Mouse (Mus musculus) kidney, postnatal 25 days (tissue): ENCODE results near the gene Tspan14.
A peak's percentile ranks its signal among the peaks of the same experiment; 100 is the strongest.

Source experiments
- DNase-seq, 2 experiments: peaks; one replicate each; pipeline ENCODE4 v3.0.0; 2021; ENCODE audit warnings: mixed read lengths in 2 of 2

Gene Tspan14

DNA sequence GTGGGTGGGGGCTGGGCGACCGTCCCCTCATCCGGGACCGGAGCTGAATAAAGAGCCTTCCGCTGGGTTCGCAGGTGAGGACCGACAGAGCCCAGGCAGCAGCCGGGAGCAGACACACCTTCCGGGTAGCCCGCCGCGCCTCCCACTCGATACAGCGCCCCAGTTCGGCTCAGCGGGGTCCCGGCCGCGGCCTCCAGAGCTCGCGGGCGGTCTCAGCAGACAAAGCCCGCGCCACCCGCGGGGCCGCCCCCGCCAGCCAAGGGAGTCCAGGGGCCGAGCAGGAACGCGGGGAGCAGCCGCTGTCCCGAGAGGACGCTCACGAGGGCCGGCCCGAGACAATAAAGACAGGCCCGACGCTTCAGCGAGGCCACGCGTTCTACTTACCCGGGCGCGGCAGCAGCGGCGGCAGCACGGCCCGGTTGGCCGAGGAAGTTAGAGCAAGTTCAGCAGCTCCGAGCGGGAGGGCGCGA lies at the start of gene Tspan14:
Tspan14 (minus strand) TSS at position 416 of the 470 bp plus-strand sequence.
- DNase-seq = no peak

DNA sequence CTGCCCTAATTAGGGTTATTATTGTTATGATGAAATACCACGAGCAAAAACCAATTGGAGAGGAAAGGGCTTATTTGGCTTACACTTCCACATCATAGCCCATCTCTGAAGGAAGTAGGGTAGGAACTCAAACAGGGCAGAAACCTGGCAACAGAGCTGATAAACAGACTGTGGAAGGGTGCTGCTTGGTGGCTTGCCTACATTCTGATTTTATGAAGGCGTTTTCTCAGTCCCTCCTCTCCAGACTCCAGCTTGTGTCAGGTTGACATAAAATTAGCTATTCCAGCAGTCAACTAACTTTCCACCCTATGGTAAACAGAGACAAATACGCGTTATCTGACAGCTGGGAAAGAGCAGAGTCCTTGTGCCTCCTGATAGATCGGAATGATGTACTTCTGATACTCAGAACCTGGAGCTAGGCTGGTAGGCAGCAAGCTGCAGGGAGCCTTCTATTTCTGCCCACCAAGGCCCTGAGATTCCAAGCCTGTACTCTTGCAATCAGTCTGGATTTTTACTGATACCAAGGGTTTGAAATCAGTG lies 48.2 kb upstream of the Tspan14 start:
- DNase-seq = no peak

DNA sequence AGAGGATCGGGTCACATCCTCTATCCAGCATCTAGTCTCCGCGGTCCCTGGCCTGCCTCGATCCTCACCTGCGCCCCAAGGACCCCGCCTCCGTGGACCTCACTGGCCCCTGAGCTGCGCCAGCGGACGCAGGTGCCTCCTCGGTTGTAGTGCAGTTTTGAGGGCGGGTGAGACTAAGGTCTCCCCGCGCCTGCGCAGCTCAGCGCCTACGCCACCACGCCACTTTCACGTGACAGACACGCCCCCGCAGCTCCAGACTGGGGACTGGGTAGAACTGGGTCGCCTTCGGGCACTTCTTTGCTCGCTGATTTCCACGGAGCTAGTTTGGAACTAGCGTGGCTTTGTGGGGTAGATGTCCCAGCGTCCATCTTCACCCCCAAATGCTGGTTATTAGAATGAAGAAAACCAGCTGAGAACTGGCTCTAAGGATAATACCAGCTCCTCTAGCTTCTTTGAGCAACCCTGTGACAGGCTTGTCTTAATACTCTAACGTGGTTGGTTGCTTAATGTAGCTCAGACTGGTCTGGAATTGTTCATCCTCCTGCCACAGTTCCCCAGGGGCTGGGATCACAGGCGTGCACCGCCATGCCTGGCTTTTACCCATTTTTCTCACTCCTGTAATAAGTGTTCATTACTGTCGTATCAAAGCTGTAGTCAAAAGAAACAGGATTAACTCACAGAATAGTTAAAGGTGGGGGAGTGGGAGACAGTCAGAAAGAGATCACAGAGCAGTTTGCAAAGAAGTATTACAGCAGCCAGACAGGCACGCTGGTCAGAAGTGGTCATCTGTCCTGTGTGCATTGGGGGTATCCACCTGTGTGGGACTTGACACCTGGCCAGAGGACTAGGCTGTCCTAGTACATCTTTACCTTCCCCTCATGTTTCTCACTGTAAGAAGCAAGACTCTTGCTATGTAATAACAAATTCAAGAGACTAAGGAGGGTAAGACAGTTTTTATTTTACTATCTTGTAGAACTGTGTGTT lies 47.3 kb upstream of the Tspan14 start, which contains the start of gene Fam213a:
Fam213a (minus strand) TSS at position 159 of the 984 bp plus-strand sequence.
- peak; percentile 93 to 96 for DNase-seq

DNA sequence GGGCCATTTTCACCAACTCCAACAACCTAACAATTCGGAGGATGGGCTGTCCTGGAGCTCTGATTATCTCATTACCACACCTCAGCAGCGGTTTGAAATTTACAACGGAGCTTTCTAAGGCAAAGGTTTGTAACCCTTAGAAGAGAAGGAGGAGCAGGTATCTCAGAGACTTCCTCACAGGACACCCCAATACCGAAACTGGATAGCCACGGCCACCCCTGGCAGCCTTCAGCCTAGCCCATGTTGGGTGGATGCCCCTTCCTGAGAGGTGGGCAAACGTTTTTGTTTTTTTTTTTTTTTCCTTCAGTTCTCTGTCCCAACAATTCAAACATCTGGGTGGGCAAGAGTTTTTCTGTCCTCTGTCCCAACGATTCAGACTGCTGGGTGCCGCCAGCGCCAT lies 46.5 kb upstream of the Tspan14 start:
- no peak for DNase-seq

DNA sequence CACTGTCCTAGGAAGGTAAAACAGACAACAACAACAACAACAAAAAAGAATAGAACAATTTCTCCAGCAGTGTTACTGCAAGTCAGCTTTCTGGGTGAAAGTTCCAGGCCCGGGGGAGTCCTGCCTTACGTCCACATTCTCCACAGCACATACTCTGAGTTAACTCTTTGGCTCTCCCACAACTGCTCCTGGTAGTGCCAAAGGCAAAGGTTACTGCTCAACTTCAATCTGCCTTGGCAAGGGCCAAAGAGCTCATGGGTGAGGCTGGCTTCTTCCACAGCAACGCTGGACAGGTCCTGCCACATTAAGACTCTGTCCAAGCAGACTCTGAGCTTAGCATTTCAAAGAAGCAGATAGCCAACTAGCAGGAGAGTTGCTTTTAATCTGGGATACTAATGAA lies 45.3 kb upstream of the Tspan14 start:
- peak; percentile 61 to 88 for DNase-seq

DNA sequence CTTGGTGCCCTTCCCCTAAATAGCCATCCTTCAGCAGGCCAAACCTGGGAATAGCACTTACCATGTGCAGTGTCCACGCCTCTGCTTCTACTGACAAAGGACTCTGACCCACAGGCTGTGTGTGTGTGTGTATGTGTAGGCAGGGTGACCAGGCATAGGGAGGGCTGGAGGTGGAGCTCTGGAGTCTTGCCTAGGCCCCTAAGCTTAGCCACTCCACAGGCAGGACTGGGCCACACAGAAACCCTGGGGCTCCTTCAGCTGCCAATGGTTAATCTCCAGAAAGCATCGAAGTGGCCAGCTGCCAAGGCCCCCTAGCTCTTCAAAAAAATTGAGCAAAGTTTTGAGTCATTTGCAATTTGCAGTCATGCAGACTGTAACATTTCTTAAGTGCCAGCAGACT lies 41.5 kb upstream of the Tspan14 start:
- DNase-seq = peak; percentile 74 to 90

DNA sequence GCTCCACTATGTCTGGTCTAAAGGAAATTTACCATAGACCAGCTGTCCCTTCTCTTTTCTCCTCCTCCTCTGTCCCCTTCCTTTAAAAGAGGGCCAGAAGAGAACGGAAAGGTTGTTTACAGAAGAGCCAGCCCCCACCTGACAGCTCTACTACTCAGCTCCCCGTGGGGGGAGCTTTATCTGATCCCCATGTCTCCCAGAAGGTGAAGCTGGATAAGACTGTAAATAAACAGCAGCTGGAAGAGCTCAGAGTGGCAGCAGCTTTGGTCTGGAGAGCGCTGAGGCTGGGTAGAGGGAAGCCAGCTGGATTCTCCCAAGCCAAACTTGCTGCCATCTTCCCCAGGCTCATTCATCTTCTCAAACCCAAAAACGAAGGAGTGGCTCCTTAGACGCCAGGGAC lies 41.0 kb upstream of the Tspan14 start:
- no peak for DNase-seq

DNA sequence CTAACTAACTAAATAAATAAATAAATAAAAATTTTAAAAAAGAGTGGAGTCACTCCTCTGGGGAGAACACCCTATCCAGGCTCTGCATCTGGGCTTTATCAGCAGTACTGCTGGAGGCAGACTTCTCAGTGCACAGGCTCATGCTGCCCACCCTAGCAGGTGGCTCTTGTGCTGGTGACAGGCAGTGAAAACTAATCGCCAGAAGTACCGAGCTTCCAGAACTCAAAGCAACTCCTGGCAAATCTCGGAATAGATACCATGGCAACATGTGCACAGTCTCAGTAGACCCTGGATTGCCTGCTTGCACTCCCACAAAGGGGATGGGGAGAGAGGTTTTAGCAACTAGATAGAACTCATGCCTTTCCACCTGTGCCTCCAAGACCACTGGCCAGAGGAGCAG lies 40.3 kb upstream of the Tspan14 start:
- no peak for DNase-seq

DNA sequence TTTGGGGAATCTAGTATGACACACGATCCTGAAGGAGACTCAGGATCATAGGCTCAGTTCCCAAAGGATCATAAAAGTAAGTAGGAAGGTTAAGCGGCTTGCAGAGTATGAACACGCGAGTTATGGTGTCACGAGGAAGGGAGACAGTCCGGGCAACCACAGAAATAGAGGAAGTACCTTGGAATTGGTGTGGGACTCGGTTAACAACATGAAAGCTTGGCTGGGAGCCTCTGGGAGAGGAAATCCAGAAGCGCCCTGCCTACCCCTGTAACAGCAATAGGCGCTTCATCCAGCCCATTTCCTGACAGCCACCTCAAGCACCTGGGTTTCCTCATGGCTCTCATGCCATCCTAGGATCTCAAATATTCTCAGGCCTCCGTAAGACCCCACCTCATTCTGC lies 39.7 kb upstream of the Tspan14 start:
- DNase-seq = no peak

DNA sequence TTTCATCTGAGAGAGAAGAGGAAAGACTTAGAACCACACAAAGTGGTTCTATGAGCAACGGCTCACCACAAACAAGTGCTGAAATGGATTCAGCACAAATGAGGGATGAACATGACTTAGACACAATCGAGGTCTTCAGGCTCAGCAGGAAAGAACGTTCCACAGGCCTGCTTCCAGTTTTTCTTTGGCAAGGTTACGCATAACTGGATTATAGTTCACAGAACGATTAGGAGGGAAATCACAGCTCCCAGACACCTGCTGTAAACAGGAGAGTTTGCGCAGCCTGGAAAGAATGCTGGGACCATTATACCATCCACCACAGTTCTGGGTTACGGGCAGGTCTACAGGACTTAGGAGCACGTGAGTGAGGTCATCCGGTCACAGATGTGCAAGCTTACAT lies 39.1 kb upstream of the Tspan14 start:
- DNase-seq = no peak

DNA sequence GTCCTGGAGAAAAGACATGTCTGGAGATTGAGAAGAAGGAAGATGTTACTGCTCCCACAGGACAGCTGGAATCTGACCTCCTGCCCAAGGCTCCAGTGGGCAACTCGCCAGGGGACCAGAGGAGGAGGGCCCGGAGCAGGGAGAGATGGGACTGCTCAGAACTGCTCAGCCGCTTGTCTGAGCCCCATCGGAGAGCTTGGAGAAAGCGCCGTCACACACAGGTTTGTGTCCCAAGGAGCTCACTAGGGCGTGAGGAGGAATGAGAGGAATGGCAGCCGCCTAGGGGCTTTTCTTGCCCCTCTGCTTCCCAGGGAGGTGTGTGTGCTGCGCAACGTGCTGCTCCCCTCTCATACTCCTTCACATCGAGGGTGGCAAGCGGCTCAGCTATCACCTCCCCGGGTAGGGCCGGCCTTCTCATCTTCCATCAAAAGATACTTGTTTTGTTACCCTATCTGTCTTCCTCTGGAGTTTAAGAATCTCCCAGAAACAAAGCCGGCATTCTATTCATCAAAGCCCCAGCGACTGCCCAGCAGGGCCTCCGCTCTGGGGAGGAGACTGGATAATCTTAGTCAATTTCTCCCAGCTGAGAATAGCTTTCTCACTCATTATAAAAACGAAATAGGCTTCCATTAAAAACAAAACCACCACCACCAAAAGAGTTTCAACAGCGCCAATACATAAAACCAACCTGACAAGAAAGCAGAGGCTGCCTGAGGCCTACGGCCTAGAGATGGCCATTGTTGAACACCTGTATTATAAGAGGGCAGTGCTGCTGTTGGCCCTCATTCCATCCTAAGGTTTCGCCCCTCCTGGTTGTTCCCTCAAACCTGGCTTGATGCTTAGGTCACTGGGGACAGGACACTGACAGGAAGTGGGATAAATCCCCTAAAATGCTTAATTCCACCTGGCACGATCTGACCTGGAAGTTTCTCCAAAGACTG lies 37.9 kb upstream of the Tspan14 start:
- peak; percentile 92 to 94 for DNase-seq

DNA sequence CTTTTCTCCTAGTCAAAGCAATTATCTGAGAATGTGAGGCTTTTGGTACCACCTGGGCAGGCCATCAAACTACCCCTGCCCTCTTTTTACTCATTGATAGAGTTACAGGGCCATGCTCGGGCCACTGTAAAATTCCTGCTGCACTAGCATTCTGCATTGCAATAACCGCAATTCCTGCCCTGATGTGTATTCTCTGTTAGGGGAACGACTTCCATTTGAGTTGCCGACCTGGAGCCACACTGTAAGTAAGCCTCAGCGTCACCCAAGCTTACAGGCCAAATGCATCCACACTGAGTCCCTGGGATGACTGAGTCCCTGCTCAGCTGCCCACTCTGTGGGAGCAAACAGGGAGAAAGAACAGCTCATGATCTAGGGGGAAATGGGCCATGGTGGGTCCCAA lies 35.0 kb upstream of the Tspan14 start:
- no peak for DNase-seq

DNA sequence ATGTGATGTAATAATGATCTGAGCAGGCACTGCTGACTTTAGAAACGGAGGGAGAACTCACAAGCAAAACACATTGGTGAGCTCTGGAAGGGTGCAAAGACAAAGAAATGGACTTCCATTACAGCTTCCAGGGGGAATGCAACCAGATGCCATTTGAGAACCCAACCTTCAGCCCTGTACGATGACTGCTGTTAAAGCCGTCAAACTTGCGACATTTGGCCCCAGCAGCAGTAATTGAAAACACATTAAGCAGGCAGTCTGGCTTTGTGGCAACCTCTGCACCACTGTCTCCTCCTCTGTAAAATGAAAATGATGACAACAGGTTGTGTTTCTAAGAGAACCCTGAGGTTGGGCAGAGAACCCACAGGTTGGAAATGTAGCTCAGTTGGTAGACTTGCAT lies 34.2 kb upstream of the Tspan14 start:
- DNase-seq = no peak

DNA sequence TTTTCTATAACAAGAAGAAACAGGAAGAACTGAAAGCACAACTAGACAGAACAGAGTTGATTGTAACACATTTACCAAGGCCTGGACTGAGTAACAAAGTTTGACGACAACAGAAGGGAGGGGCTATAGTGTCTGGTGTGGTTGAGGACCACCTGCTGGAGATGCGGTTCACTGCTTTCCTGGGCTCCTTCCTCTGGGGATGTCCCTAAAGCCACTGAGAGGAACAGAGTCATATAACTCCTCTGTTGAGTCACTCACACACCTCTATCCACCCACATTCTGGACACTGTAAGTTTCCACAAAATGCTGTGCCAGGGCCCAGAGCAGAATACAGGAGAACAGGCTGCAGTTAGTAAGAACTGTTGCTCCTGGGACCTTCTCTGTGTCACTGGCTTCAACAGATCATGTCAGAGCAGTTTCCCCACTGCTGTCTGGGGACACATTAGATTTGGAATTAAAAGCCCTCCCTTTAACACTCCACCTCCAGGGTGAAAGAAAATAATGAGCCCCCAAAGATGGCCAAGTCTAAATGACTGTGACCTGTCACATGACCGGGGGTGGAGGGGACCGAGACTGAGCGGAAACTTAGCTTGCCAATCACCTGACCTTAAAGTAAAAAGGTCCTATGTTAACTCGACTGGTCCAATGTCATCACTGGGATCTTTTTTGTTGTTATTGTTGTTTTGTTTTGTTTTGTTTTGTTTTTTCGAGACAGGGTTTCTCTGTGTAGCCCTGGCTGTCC lies 33.5 kb upstream of the Tspan14 start:
- DNase-seq = no peak

DNA sequence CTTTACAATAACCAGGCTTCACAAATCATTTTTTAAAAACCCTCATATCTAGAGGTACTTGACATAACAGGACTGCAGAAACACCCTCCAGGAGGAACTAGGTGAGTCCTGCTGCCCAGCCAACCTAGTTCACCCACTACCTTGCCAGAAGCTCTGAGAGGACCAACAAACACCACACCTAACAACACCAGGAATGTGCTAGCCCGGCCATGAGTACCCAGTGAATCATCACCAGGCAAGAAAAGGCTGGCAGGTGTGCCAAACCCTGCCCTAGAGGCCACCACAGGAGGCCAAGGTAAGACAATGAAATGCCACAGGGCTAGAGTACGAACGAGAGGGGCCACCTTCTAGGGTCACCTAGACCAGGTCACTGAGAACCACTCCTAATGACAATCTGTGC lies 29.6 kb upstream of the Tspan14 start:
- DNase-seq = no peak

DNA sequence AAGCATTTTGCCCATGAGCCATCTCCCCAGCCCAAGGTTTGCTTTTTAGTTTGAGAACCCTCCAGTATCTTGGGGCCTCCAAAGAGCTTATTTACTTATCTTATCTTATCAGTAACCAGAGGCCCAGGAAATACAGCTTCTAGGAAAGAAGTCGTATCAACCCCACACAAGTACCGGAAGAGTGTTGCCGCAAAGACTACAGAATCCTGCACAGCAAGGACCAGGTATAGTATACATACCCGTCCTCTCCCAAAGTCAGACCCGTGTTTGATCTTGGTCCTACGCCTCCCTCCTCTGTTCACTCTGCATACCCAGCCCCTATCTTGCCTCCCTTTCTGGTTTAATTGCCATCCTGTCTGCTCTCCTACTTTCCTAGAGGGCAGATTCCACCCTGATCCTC lies 25.9 kb upstream of the Tspan14 start:
- DNase-seq = no peak

DNA sequence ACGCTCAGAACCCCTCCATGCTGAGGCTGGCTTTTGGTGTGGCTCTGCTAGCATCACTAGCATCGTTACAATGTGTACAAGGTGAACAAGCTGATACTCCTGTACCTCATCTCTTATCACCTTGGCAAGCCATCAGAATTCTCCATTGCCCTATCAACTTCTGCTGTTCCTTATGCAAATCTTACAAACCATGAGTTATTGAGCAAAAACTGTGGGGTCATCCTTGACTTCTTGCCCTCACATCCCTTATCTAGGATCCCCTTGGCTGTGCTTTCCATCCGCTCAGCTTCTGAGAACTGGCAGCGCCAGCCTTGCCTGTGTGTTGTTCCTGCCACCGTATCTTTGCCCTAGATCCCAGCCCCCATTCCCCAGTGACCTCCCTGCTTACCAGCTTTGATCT lies 22.2 kb upstream of the Tspan14 start:
- no peak for DNase-seq

DNA sequence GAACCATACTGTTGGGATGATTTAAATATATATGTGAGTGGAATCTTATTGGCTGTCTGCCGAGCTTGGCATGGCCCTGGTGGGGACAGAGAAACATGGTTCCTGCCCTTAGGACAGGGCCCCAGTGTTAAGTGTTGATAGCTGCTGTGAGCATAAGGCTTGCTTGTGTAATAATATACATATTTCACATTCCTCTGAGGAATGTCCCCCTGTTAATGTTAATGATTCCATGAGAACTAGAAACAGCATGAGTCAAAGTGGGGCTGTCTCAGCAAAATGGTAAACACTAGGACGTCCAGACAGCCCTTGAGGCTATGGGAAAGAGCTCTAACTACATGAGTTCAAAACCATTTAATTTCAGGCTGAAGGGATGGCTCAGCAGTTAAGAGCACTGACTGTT lies 20.6 kb upstream of the Tspan14 start:
- no peak for DNase-seq

DNA sequence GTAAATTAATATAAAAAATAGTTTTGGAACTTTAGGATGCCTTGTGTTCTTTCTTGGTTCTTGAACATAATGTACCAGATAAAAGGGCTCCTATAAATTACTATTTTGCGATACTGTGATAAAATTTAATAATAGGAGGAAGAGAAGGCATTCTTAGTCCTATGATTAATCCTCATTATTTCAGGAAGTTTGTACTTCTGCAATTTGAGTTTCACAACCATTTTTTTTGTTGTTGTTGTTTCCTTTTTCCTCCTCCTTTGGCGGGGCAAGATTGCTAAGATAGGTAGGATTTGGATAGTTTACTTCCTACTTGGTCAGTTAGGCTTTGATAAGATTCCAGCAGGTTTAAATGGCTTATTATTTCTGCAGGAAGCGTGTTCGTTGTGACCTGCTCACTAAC lies 19.0 kb upstream of the Tspan14 start:
- DNase-seq = no peak

DNA sequence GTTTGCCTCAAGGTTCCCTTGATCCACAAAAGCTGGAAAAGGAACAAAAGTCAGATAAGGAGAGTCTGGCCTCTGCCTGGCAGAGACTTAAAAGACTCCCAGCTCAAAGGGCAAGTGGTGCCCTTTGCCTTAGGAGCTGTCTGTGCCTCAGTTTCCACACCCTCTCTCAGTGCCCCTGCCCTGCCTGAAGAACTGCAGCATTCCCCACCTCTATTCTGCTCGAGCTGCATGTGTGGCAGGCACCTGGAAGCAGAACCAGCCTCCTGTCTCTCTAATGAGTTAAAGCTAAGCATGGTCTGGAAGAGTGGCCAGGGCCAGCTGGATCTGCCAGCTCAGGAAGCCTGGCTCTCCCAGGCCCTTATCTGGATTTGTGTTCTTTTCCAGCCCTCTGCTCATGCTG lies 13.1 kb upstream of the Tspan14 start:
- DNase-seq = no peak

DNA sequence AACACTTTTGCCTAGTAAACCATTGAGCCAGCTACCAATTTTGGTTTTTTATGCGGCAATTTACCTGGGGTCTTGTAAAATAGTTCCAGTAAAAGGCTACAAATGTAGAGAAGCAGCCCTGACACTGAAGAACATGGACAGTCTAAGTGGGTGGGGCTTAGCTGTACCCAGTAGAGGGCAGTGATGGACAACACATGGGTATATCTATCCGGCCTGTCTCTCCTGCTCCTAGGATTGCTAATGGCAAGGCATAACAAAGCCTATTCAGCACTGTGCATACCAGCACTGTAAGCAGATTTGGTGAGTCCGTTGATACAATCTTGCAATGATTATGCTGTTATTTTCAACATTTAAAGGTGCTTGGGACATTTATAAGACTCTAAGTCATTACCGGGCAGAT lies 12.4 kb upstream of the Tspan14 start:
- DNase-seq = peak; percentile 72 to 76

DNA sequence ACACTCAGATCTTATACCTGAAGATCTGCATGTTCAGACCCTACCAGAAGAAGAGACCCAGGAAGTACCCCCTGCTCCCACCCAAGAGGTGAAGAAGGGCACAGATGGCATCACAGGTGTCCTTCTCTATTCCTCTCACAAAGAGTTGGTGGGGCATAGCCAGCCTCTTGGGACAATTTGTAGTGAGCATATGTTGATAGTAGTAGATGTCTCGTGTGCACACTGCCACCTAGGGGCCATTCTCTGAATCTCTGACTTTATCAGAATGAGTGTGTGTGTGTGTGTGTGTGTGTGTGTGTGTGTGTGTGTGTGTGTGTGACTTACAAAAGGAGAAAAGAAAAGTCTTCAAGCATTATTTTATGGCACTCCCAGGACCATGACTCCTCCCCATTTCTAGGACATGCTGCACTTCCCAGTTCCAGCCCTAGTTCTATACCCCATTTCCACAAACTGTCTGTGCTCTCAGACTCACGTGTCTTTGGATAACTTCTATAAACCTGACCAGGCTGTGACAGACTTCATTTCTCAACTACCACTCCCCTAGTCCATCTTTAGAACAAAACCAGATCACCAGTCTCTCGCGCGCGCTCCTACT lies 8.6 kb upstream of the Tspan14 start:
- DNase-seq = peak; percentile 70 to 85
